ENCODE assay signal across 17 mouse cellular contexts in the genomic region with DNA sequence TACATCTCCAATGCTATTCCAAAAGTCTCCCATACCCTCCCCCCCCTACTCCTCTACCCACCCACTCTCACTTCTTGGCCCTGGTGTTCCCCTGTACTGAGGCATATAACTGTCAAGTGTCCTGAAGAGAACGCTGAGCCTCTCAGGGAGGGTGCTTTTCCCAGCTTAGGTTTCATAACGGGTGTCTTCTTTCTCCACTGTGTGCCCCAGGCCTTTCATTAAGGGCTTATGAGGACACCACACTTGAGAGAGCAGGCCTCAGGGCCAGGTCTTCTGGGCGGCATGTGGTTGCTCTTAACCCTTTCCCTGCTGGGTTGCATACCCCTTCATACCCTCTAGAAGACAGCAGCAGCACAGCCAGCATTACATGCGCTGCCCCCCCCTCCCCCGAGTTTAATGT.
A peak's percentile ranks its signal among the peaks of the same experiment; 100 is the strongest.
DNase-seq lines count a peak whose midpoint lies in the region; ATAC-seq lines count a peak whose summit lies in the region.
"Had no signal": no experiment of that assay in that cellular context is flagged by ENCODE, and none has a peak within 500 bp of the region (broad histone marks: within the 10 kb centered on the region; RNA-seq: fewer than 3 reads in every experiment).

No protein-coding gene starts in this region.

- ATAC-seq in hindbrain, embryonic 11.5 days (ENCODE audit: low FRiP score), result no peak
- no peak for ATAC-seq in hindbrain, embryonic 13.5 days (ENCODE audit: low FRiP score)
- ATAC-seq in midbrain, embryonic 13.5 days, result 0 out of 2 replicates have a peak, but pooled peaks have one; percentile 12
- ATAC-seq in midbrain, embryonic 15.5 days (replicated peaks), result no peak
- ATAC-seq in kidney, embryonic 15.5 days (replicated peaks; ENCODE audit: low FRiP score), result peak; percentile 78
- ATAC-seq: forebrain, postnatal 0 days had no signal

- no peak overlapping the region for H3K4me3 ChIP-seq in hindbrain, embryonic 11.5 days (ENCODE audit: low read depth, low read length)
- H3K4me3 ChIP-seq in hindbrain, embryonic 13.5 days, result no peak overlapping the region
- H3K4me3 ChIP-seq in midbrain, embryonic 13.5 days (replicated peaks), result no peak overlapping the region
- no peak overlapping the region for H3K4me3 ChIP-seq in midbrain, embryonic 15.5 days
- no peak overlapping the region for H3K4me3 ChIP-seq in kidney, embryonic 15.5 days (replicated peaks)
- H3K4me3 ChIP-seq: heart, embryonic 10.5 days; hindbrain, embryonic 15.5 days; neural tube, embryonic 12.5 days had no signal

- H3K4me2 ChIP-seq in hindbrain, embryonic 11.5 days (replicated peaks; ENCODE audit: low read depth, low read length), result no peak overlapping the region
- H3K4me2 ChIP-seq in hindbrain, embryonic 13.5 days, result no peak overlapping the region
- no peak overlapping the region for H3K4me2 ChIP-seq in midbrain, embryonic 13.5 days (replicated peaks)
- no peak overlapping the region for H3K4me2 ChIP-seq in midbrain, embryonic 15.5 days
- H3K4me2 ChIP-seq in kidney, embryonic 15.5 days, result no peak overlapping the region
- H3K4me2 ChIP-seq: hindbrain, embryonic 15.5 days; liver, embryonic 11.5 days; neural tube, embryonic 12.5 days had no signal

- no peak overlapping the region for H3K9ac ChIP-seq in hindbrain, embryonic 11.5 days (ENCODE audit: low read depth, low read length)
- no peak overlapping the region for H3K9ac ChIP-seq in hindbrain, embryonic 13.5 days
- H3K9ac ChIP-seq in midbrain, embryonic 13.5 days (replicated peaks), result no peak overlapping the region
- no peak overlapping the region for H3K9ac ChIP-seq in midbrain, embryonic 15.5 days
- H3K9ac ChIP-seq in kidney, embryonic 15.5 days, result no peak overlapping the region
- H3K9ac ChIP-seq: forebrain, postnatal 0 days; hindbrain, embryonic 15.5 days; neural tube, embryonic 12.5 days had no signal

- DNase-seq in hindbrain, embryonic 11.5 days (ENCODE audit: low spot score), result peak; percentile 23
- peak; percentile 89 for DNase-seq in skeletal muscle tissue, adult 2 months (ENCODE audit: low read depth, low spot score)
- no peak for DNase-seq in ovary, adult 18-20 months (ENCODE audit: low spot score)
- DNase-seq in layer of hippocampus, adult 9-10 months (ENCODE audit: low spot score), result no peak
- DNase-seq: adrenal gland, postnatal 36 days; cerebellum, adult 9-10 months; forebrain, postnatal 0 days; heart, postnatal 10 days; thymus, postnatal 36 days had no signal

- WGBS in hindbrain, embryonic 11.5 days, result 52% methylated on average over 5 of the region's 5 CpGs
- 54% methylated on average over 5 of the region's 5 CpGs for WGBS in hindbrain, embryonic 13.5 days
- WGBS in midbrain, embryonic 13.5 days, result 47% methylated on average over 5 of the region's 5 CpGs
- 38% methylated on average over 5 of the region's 5 CpGs for WGBS in midbrain, embryonic 15.5 days
- WGBS in kidney, embryonic 15.5 days, result 38% methylated on average over 5 of the region's 5 CpGs

- H3K4me1 ChIP-seq in hindbrain, embryonic 11.5 days (replicated peaks; ENCODE audit: control insufficient read depth, insufficient read depth, low read length), result no peaks in the 10 kb centered on the region
- peaks cover 23% of the 10 kb centered on the region for H3K4me1 ChIP-seq in hindbrain, embryonic 13.5 days (replicated peaks)
- H3K4me1 ChIP-seq in midbrain, embryonic 13.5 days (replicated peaks), result peaks cover 24% of the 10 kb centered on the region
- peaks cover 16% of the 10 kb centered on the region for H3K4me1 ChIP-seq in midbrain, embryonic 15.5 days
- H3K4me1 ChIP-seq in kidney, embryonic 15.5 days, result peaks cover 43% of the 10 kb centered on the region

- H3K27ac ChIP-seq in hindbrain, embryonic 11.5 days (ENCODE audit: low read depth, low read length), result no peak overlapping the region
- H3K27ac ChIP-seq in hindbrain, embryonic 13.5 days, result no peak overlapping the region
- no peak overlapping the region for H3K27ac ChIP-seq in midbrain, embryonic 13.5 days
- no peak overlapping the region for H3K27ac ChIP-seq in midbrain, embryonic 15.5 days
- H3K27ac ChIP-seq in kidney, embryonic 15.5 days, result no peak overlapping the region
- H3K27ac ChIP-seq: heart, embryonic 10.5 days; hindbrain, embryonic 15.5 days; neural tube, embryonic 12.5 days had no signal

- H3K27me3 ChIP-seq in hindbrain, embryonic 11.5 days (ENCODE audit: control insufficient read depth, insufficient read depth, low read length), result no peaks in the 10 kb centered on the region
- H3K27me3 ChIP-seq in hindbrain, embryonic 13.5 days, result no peaks in the 10 kb centered on the region
- no peaks in the 10 kb centered on the region for H3K27me3 ChIP-seq in midbrain, embryonic 13.5 days
- no peaks in the 10 kb centered on the region for H3K27me3 ChIP-seq in midbrain, embryonic 15.5 days (replicated peaks)
- no peaks in the 10 kb centered on the region for H3K27me3 ChIP-seq in kidney, embryonic 15.5 days
- H3K27me3 ChIP-seq: hindbrain, embryonic 15.5 days; neural tube, embryonic 12.5 days had no signal

- H3K9me3 ChIP-seq in hindbrain, embryonic 11.5 days (ENCODE audit: control insufficient read depth, low read length), result no peaks in the 10 kb centered on the region
- H3K9me3 ChIP-seq in hindbrain, embryonic 13.5 days, result no peaks in the 10 kb centered on the region
- H3K9me3 ChIP-seq in midbrain, embryonic 13.5 days, result no peaks in the 10 kb centered on the region
- no peaks in the 10 kb centered on the region for H3K9me3 ChIP-seq in midbrain, embryonic 15.5 days
- no peaks in the 10 kb centered on the region for H3K9me3 ChIP-seq in kidney, embryonic 15.5 days (replicated peaks)
- H3K9me3 ChIP-seq: heart, embryonic 10.5 days; hindbrain, embryonic 15.5 days; neural tube, embryonic 12.5 days had no signal

- H3K36me3 ChIP-seq in hindbrain, embryonic 11.5 days (ENCODE audit: control insufficient read depth, insufficient read depth, low read length), result no peaks in the 10 kb centered on the region
- H3K36me3 ChIP-seq in hindbrain, embryonic 13.5 days, result peaks cover 14% of the 10 kb centered on the region
- peaks cover 29% of the 10 kb centered on the region; the same call in 1 of the 2 replicates for H3K36me3 ChIP-seq in midbrain, embryonic 13.5 days
- no peaks in the 10 kb centered on the region for H3K36me3 ChIP-seq in midbrain, embryonic 15.5 days (replicated peaks)
- peaks cover 68% of the 10 kb centered on the region for H3K36me3 ChIP-seq in kidney, embryonic 15.5 days

Comparison
In these comparisons a context has a peak if more than half of its experiments do, and no peak if none do; other contexts are left out.
1. ATAC-seq: peak in midbrain, embryonic 13.5 days (single experiment) and kidney, embryonic 15.5 days (single experiment); none in hindbrain, embryonic 11.5 days (single experiment), hindbrain, embryonic 13.5 days (single experiment) and midbrain, embryonic 15.5 days (single experiment).
2. DNase-seq: peak in hindbrain, embryonic 11.5 days (single experiment) and skeletal muscle tissue, adult 2 months (single experiment); none in ovary, adult 18-20 months (single experiment) and layer of hippocampus, adult 9-10 months (single experiment).